Mouse (Mus musculus) ZHBTc4 (cell line): ENCODE measurements around the gene Jup.
"Not testable (repeated sequence)": the region's sequence is repeated elsewhere in the genome, so short reads cannot be mapped to it uniquely, and the experiment has no call there.

Experiments
- DNase-seq: peaks from one replicate; pipeline ENCODE4 v3.0.0-alpha.2; 2011; ENCODE audit warnings: low read depth, low spot score

Gene Jup

DNA sequence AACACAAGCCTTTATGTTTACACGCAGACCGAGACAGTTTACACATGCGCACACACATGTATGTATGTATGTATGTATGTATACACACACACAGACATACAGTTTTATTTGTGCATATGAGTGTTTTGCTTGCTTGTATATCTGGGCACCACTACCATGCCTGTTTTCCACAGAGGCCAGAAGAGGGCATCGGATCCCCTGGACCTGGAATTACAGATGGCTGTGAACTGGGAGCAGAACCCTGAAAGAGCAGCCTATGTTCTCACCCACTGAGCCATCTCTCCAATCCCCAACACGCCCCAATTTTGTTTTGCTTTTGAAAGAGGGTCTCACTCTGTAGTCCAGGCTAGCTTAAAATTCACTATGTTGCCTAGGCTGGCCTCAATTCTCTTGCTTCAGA, 40.2 kb downstream of the Jup start:
- no peak for DNase-seq

DNA sequence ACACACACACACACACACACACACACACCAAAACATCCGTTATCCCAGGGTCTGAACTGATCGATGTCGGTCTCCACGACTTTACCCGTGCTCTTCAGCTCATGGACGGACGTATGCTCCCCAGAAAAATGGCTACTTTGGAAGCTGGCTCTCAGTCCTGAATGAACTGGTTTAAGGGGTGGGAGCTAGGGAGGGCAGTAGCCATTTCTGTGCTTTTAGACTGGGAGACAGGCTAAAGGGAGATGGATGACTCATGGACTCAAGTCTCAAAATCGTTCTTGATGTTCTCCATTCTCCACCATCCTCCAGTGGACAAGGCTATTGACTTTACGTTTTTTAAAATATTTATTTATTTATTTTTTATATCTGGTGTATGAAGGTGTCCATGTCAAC, 40.7 kb downstream of the Jup start:
- peak; percentile 73 for DNase-seq

DNA sequence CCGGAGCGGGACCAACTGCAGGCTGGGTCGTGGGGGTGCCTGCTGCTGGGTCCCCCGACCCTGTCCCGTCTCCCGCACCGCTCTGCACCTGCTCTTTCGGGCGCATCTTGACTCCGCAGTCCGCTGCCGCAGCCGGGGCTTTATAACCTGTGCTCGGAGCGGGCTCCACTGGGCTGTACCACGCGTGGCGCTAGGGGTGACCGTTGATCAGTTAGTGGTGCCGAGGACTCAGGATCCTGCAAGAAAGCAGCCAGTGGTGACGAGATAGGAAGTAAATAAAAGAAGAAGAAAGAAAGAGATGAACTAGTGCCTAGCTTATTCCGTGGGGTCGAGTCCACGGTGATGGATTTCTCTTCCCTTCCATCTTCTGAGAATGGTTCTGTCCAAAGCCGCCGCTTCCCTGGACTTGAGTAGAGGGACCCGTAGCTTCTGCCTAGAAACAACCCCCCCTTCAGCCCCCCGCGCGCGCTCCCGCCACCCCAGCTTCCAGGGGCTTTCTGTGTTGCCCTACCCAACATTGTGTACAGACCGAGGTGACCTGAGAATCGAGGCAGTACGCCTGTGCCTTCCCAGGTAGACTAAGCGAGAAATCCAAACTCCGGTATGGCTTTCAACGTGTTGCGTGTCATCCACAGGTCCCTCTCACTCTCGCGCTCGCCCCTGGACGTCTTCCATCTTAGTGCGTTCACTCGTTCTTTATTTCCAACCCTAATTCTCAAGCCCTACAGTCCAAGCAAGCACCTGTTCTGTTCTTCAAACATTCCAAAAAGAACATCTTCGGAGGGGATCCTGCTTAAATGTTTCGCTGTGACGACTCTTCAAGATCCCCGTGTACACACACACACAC, 41.4 kb downstream of the Jup start, which contains the start of gene Hap1:
TSS of gene Hap1 (minus strand) at position 157 of the 847 bp plus-strand sequence.
- peak; percentile 91 for DNase-seq

DNA sequence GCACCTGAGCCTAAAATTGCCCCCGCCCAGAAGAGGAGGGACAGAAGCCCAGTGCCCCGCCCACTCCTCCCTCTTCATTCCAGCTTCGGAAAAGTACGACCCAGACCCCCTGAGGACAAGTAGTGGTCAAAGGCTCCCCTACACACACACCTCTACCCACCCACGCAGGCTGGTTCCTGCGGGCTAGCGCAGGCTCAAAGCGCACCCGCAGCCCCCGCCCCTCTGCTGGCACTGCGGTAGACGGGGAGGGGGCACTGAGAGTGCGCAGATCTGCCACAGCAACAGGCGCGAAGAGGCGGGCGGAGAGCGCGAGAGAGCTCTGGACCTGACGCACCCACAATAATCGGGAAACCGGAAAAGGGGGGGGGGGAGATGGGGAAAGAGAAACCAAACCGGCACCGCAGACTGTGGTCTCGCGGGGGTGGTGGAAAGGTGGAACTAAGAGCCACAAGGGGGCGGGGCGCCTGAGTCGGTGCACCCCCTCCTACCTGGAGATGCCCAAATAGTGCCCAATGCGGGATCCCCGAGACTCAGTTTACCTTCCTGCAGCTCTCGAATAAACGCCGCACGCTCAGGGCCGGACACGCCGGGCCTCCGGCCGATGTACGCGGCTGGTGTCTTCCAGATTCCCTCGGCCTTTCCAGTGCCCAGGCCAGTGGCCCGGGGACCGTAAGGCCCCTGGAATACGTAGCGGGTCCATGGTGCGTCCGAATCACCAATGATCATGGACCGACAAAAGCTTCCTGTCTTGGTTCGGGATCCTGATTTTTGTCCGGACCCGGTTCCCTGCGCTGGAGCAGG, 42.2 kb downstream of the Jup start:
- peak; percentile 85 for DNase-seq

DNA sequence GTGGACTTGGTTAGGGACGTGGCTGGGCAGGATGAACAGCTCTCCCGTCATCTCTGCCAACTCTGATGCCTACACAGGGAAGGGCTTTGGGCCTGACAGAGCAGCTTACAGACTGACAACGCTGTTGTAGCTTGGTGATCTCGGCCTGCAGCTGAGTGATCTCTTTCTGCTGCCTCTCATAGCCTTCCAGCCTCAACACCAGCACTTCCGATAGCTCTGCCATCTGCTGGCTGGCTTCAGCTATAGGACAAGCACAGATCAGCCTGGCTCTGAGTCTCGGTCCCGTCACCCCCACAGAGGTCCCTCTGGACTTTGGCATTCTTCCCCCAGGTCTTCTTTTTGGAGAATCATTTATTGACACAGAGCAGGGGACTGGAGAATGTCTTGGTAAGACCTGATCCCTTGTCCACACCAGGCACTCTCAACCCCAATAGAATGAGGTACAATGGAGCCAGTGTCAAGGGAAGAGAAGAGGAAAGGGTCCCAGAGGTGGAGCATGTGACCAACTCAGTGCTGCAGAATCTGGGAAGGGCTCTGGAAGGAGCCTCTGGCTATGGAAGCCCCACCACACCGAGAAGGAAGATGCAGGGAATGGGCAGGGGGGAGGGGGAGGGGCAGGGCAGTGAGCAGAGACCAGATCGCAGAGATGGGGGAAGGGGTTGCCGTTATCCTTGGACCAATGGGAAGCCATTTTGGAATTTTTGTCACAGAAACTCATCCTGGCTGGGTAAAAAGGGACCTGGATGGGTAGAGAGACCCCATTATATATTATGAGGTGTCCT, 45.3 kb downstream of the Jup start:
- peak; percentile 65 for DNase-seq

DNA sequence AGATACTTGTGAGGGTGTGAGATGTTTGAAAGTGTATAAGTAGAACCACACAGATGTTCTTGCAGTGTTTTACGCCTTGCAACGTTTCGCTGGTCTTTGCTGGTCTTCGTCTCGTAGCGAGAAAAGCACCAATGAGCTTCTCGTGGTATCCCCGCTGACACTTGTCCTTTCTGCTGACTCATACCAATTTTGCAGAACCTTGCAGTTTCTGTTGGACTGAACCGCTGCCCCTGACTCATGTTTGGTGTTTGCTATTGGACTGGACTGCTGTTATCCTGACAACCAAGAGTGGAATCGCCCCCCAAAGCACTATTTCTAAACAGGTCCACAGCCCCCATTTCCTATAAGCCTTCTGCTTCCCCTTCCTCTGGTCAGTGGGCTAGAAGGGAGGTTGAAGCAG, 53.3 kb downstream of the Jup start:
- DNase-seq = no peak

DNA sequence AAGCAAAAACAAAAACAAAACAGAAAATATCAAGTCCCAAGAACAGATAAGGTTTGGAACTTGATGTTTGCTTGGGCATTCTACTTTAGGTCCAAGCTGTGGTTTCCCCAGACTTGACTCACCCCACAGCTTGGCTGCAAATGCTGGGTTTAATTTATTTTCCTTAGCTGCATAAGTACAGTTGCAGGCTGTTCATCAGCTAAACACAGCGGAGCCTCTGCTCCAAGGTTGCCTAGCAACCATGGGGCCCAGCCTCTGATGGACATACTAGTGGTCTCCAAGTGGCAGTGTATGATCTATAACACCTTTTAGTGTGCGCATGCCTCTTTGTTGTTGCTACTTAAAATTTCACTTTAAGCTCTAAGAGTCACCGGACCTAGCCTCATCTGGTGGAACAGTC, 61.8 kb downstream of the Jup start:
- DNase-seq = no peak

DNA sequence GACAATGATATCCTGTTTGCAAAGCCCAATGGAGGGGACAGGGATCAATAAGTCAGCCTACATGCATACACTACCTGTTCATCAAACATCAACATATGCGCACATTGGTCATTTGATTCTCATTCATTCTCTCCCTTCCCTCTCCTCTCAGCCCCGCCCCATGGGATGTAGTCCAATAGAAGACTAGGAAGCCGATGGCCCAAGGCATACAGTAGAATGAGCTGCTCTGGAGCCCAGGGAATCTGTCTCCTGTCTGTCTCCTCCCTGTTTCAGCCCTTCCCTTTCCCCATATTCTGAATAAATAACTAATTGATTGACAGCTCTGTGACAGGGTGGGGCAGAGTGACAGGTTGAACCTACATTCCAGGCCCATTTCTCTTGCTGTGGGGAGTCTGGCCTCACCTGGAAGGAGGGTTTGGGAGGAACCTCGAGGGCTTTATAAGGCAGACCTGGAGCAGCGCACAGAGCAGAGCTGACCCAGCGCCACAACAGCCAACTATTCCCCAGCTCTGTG, 63.6 kb downstream of the Jup start, which contains the start of gene Gast:
TSS of gene Gast (plus strand) at position 464 of the 514 bp plus-strand sequence.
- DNase-seq = peak; percentile 59

DNA sequence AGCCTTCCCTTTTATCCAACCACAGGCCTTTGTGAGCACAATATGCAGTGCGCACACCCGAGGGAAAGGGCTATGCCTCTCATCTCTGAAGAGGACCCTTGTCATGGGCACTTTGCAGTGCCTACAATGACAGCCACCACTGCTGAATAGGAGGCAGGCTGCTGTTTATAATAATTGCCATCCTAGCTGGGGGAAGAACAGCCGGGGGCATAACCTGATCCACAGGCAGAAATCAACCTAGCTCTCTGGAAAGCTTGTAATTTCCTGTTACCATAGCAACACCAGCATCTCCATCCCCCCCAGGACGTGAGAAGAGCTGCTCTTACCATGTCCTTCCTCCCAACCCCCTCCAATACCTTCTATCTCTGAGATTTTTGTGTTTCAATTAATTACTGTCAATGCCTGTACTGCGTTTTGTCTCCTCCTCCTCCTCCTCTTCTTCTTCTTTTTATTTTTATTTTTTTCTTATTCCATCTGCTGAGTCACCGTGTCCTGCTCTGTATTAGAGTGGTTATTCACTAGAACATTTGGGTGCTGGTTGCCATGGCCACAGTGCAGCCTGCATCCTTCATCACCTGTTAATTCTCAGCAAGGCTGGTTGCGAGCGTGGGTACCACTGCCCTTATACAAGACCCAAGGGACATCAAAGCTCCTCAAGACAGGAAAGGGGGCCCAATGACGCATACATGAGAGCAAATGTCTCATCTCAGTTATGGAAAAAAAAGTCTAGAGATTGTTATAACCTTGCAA, 64.6 kb downstream of the Jup start:
- DNase-seq = no peak

DNA sequence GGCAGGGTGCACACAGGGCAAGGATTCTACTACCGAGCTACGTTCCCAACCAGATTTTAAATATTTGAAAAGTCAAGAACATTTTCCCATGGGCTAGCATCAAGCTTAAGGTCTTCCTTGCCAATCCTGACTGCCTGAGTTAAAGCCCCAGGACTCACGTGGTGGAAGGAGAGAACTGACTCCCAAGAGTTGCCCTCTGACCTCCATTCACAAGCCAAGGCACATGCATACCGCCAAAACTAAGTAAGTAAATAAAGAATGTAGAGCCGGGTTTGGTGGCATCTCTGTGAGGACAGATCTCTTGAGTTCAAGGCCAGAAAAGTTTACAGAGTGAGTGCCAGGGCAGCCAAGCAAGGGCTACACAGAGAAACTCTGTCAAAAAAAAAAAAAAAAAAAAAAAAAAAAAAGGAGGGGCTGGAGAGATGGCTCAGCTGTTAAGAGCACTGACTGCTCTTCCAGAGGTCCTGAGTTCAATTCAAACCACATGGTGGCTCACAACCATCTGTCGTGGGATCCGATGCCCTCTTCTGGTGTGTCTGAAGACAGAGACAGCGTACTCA, 66.7 kb downstream of the Jup start:
- not testable (repeated sequence) for DNase-seq

DNA sequence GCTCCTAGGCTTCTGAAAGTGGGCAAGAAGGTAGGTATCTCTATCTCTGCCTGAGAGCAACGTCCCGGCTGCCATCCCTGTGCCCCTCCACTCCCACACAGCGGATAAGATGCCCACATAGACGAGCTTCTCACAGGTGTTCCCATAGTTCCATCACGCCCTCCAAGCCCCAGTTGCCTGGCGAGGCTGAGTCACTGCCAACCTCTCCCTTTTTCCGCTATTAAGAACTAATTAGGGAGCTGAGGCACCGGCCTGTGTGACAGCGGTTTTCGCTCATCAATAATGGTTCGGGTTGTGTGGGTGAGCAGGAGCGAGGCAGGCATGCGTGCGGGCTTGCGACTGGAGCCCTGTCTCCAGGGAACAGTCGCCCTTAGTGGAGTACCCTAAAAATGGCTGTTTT, 67.3 kb downstream of the Jup start:
- no peak for DNase-seq

DNA sequence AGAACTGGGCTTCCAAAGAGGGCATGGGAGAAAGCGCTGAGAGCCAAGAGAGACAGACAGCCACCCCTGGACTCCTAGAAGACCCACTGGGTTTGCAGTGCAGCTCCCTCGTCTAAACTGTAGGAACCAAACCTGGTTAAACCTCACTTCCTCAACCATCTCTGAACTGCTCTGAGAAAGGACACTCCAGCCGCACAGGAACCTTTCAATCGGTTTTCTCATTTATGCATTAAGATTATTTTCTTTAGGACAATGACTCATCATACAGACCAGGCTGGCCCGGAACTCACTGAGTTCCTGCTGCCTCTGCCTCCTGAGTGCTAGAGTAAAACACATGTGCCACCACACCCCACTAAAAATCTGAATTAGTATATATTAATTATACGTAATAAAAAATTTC, 69.8 kb downstream of the Jup start:
- no peak for DNase-seq

DNA sequence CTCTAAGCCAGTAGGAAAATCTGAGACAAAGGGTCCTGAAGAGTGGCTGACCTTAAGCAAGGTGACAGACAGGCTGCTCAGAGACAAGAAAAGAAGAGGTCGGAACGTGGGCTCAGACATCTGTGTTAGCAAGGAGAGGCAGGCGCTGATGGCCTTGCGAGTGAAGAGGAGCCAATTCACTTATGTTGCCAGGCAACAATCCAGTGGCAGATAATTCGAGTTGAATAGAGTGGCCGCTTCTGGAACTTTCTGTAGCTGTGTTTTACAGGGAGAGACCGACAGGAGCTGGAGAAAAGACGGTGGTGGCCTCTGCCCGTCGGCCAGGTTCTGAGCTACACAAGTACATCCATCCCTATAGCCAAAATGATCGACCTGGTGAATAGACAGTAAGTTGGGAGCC, 70.2 kb downstream of the Jup start:
- no peak for DNase-seq

DNA sequence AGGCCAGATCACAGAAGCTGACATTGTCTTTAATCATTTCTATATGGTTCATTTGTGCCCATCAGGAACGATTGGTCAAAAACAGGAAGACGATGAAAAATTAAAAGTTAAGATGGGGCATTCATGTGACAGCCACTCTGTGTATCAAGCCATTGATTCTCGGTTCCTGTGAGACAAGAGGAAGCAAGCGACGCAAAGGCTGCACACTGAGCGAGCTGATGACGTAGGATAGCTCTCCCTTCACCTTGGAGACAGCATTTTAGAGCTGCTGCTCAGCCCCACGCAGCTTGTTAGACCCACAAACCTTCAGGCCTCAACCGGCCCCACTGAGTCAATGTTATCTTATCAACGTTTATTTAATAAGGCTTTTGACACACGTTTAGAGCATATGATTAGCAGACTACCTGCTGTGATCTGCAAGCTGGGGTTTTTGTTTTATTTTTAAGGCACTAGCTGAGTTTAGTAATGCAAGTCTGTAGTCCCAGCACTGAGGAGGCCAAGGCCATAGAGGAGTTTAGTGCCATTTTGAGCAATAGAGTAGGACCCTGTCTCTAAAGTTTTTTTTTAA, 72.4 kb downstream of the Jup start:
- DNase-seq = no peak

DNA sequence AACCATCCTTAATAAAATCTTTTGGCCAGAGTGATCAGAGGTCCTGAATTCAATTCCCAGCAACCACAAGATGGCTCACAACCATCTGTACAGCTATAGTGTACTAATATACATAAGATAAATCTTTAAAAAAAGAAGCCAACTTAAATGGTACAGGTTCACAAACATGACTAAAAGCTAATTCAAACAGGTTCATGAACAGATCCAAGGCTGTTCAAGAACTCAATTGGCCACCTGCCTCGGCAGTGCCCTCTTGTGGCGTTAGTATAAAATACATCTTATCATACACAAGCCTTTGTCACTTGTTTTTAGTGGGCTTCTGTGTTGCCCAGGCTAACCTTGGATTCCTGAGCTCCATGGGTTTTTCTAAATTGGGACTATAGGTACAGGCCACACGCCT, 74.0 kb downstream of the Jup start:
- peak; percentile 95 for DNase-seq

DNA sequence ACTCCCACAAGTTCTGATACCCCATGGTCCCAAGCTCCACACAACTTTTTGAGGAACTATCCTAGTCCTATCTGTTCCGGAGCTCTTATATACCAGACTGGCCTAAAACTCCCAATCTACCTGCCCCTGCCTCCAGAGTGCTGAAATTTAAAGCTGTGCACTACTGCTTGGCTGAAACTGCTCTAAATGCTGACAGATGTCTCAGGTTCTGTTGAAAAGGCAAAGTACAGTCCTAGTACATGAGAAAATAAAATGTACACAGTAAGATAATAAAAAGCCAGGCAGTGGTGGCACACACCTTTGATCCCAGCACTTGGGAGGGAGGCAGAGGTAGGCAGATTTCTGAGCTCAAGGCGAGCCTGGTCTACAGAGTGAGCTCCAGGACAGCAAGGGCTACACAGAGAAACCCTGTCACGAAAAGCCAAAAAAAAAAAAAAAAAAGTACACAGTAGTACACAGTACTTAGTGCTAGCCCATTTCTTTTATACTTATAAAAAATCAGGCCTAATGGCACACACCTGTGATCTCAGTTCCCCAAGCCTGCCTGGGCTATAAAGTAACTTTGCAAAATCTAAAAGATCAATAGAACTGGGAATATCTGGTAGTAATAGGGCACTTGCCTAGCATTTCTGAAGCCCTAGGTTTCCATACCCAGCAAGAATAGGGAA, 74.8 kb downstream of the Jup start:
- peak; percentile 57 for DNase-seq

DNA sequence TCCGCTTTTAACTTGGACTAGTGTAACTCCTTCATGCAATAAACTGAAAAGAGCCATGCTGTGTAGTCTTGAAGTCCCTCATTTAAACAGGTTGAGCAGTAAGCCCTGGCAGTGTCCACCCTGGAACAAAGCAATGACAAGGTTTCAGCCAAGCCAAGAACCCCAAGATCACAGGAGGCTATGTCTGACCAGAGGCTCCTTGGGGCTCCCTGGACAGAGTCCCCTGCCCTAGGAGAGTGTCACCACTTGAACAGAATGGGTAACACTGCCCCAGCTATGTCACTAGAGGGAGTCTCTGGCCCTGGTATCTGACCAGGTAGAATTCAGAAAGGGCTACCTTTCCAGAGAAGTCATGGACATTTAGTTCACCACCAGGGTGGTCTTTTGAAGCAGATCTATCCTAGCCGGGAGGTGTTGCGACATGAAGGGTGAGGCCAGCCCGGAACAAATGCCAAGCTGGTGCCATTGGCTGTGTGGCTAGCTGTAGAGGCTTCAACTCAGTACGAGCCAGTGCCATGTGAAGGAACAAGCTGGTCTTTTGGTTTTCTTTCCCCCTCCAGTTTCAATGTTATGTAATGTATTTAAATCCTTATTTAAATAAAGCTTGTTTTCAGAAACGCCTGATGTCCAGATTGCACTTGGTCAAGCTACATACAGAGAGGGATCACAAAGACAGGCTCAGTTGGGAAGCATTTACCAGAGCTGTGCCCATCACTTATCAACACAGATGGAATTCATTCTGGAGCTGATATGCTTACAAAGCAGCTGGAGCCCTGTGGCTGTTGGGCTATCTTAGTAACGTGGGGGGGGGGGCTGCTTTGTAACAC, 75.9 kb downstream of the Jup start:
- peak; percentile 49 for DNase-seq

DNA sequence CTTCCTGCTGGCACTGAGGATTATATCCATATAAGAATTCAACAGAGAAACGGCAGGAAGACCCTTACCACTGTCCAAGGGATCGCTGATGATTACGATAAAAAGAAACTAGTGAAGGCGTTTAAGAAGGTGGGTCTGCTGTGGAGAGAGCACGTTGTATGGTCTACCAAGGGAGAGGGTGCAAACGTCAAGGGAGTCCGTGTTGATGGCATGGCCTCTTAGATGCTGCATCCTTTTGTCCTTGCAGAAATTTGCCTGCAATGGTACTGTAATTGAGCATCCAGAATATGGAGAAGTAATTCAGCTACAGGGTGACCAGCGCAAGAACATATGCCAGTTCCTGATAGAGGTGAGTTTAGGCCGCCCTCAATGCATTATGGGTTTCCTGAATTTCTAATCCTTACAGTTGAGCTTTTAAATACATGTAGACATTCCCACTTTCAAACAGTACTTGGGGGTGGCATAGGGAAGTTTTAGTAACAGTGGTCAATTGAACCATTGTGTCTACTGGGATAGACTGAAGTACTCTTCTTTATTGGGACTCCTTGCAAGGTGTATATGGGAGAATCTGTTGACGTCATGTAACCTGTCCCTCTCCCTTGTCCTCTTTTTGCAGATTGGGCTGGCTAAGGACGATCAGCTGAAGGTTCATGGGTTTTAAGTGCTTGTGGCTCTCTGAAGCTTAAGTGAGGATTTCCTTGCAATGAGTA, 76.7 kb downstream of the Jup start:
- DNase-seq = peak; percentile 36
